Mouse (Mus musculus) liver, embryonic 14 days (tissue): ENCODE results near the gene Rph3a. TPM values are rescaled to one million over a fixed set of nuclear protein-coding genes. Genes with fewer than 3 reads are reported as not detected.

ENCODE experiments used
- polyA plus RNA-seq: library from polyadenylated mRNA; depleted of rRNA; stranded (reverse); fragments of >200 nt; gene quantifications from 2 replicates; pipeline ENCODE4 v1.2.3, GENCODE M21; 2012; rRNA removed

Gene Rph3a
- polyA plus RNA-seq = under 0.01 TPM in 1 of 2 replicates, not detected in the other

DNA sequence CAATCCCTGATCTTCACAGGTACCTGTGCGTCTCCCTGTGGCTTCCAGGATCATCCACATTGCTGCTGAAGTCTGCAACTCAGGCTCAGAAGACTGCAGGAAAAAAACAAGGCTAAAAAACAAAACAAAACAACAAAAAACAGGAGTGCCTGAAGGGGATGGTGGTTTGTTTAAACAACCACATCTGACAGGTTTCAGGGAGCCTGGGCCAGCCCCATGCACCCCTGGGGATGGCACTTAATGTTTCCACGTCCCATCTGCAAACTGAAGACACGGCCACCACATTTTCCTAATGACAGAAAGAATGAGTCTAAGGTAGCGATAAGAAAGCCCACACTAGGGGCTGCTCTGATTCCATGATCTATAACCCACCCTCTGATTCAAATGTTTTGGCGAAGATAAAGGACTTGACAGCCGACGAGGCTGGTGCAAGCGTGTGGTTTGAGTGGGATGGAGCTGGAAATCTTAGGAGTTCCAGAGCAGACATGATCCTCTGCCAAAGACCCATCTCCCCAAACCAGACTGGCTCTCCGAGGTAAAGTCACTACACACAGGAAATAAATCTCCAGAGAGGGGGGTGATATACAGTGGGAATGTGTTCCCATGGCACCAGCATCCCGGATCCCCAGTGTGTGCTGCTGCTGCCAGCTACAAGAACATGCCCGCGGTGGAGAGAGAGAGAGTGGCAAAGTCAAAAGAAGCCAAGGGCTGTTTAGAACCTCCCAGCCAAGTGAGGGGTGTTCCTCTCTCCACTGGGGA is at the start of gene Rph3a:
Rph3a (minus strand) TSS at position 282 of the 759 bp plus-strand sequence.

DNA sequence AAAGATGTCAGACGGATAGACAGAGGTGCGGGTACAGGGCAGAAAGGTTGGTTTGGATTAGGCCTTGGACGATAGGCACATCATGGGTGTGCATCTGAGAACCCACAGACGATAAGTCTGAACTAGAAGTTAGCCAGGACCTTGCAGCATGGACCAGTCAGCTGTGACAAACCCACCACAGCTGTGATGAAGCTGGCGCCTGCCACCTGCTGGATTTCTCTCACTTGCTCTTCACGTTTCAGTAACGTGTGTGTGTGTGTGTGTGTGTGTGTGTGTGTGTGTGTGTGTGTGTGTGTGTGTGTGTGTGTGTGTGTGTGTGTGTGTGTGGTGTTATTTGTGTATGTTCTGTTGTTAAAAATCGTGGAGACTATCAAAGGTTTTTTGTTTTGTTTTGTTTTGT is 95.7 kb downstream of the Rph3a start, which contains the start of gene Oas1d:
Oas1d (plus strand) TSS at position 333 of the 400 bp plus-strand sequence.

GRCm38 (mm10) chr5:120906791-120907733 is 102.8 kb downstream of the Rph3a start, which contains the start of gene Oas1a:
Gene Oas1a (minus strand): TSS chr5:120907521.

Other genes starting within 250 kb of the Rph3a start
- 0.19 and 1.0 TPM in 2 replicates for gene Oas3, start 232.4 kb downstream of the Rph3a start, polyA plus RNA-seq
- 0.01 TPM in 1 of 2 replicates, not detected in the other for gene Oas1e, start 214.6 kb downstream of the Rph3a start, polyA plus RNA-seq
- 0.15 and 0.44 TPM in 2 replicates for gene Oas1c, start 197.6 kb downstream of the Rph3a start, polyA plus RNA-seq
- not detected in 2 replicates for gene Oas1f, start 162.7 kb downstream of the Rph3a start, polyA plus RNA-seq
- not detected in 2 replicates for gene Oas1h, start 148.7 kb downstream of the Rph3a start, polyA plus RNA-seq
- gene Oas1g, start 122.5 kb downstream of the Rph3a start, polyA plus RNA-seq = 0.72 and 1.6 TPM in 2 replicates
- 2.2 and 4.4 TPM in 2 replicates for gene Oas1a, start 102.6 kb downstream of the Rph3a start, polyA plus RNA-seq
- not detected in 2 replicates for gene Oas1d, start 95.6 kb downstream of the Rph3a start, polyA plus RNA-seq
- gene Ptpn11, start 181.3 kb upstream of the Rph3a start, polyA plus RNA-seq = 13.8 and 15.0 TPM in 2 replicates
- 706 and 773 TPM in 2 replicates for gene Rpl6, start 194.4 kb upstream of the Rph3a start, polyA plus RNA-seq
- 11.4 and 16.1 TPM in 2 replicates for gene Hectd4, start 210.1 kb upstream of the Rph3a start, polyA plus RNA-seq